Mouse (Mus musculus) testis, postnatal 14 days (tissue): ENCODE measurements around the gene Igdcc3.

Experiments used
- DNase-seq: peaks from one replicate; pipeline ENCODE4 v3.0.0; 2021; ENCODE audit warnings: low spot score

Gene Igdcc3

DNA sequence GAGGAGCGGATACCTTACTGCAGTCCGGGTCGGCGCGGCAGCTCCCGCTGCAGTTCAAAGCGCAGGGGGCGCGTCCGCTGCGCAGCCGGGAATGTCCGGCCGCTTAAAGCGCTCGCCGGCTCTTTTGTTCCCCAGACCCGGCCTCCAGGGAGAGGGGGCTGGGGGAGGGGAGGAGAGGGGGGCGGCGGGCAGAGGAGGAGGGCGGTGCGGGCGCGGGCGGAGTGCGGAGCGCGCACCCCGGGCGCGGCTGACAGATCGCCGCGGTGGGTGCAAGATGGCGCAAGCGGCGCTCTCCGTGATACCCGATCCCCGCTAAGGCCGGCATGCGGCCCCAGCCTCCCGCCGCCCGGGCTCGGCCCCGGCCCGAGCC lies at the start of gene Igdcc3:
Igdcc3 (plus strand) TSS at position 254 of the 370 bp plus-strand sequence.
- DNase-seq, result peak; percentile 33

DNA sequence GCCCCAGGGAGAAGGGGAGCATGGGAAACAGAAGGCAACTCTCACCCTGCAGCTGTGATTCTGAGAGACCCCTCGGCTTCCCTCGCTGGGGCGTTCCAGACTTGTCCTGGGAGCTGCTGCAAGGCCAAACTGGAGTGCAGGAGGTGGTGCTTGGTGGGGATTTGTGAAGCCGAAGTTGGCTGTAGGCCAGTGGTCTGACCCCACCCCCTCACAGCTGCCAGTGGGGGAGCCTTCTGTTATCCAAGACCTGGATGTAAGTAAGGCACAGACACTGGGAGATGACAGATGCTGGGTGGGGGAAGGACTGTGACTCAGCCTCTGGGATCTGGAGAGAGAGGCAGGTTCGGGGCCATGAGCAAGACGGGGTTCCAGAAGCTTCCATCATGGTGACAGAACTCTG lies 46.8 kb upstream of the Igdcc3 start:
- DNase-seq, result peak; percentile 55

DNA sequence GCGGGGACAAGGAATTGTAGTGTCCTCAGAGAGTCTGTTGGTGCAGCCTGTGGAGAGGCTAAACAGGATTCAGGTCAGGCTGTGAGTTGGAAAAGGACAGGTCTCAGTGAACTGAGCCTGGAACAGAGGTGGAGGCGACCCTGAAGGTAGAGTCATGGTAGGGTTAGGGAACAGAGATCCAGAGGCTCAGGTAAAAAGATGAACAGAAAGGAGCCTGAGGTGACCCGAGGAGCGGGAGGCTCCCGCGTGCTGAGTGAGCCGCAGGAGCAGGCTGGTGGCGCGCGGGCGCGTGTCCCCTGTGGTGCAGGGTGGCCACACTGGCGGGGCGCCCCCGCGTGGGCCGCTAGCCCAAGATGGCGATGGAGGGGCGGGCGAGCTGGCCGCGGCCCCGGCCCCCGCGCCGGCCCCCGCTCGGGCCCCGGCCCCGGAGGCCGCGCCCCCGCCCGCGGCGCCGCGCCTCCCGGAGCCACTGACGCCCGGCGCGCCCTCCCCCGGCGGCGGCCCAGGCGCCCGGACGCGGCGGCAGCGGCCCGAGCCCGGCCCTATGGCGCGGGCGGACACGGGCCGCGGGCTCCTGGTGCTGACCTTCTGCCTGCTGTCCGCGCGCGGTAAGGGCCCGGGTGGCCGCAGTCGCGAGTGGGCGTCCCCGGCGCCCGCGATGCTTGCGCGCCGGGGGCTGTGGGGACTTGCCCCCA lies 39.9 kb upstream of the Igdcc3 start, which contains the start of gene Igdcc4:
Igdcc4 (plus strand) TSS at position 496 of the 695 bp plus-strand sequence.
- no peak for DNase-seq

DNA sequence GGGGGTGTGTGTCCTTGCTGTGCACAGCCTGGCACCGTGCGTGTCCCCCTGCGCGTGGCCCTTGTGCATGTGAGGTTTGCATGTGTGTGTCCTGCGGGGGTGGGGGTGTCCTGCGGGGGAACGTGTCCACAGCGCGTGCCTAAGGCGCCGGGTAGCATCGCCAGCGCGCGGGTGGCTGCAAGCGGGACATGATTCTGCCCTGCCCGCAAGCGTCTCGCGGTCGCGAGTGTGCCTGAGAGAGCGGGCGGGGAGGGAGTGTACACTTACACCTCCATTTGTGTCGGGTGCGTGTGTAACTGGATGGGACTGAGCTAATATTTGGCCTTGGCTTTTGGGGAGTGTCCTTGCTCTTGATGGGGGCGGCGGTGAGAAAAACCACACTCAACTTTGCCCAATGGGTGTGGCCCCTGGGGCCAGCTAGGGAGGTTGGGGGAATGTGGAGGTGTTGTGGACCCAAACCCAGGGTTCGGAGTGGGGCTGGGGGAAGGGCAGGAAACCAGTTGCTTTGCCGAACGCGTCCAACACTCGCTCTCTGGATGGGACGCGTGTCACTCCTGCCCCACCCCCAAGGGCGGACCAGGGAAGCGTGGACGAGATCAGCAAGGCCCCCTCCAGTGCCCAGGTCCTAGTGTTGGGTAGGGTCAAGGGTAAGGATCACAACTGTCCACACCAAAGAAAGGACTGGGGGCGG lies 39.2 kb upstream of the Igdcc3 start:
- no peak for DNase-seq

DNA sequence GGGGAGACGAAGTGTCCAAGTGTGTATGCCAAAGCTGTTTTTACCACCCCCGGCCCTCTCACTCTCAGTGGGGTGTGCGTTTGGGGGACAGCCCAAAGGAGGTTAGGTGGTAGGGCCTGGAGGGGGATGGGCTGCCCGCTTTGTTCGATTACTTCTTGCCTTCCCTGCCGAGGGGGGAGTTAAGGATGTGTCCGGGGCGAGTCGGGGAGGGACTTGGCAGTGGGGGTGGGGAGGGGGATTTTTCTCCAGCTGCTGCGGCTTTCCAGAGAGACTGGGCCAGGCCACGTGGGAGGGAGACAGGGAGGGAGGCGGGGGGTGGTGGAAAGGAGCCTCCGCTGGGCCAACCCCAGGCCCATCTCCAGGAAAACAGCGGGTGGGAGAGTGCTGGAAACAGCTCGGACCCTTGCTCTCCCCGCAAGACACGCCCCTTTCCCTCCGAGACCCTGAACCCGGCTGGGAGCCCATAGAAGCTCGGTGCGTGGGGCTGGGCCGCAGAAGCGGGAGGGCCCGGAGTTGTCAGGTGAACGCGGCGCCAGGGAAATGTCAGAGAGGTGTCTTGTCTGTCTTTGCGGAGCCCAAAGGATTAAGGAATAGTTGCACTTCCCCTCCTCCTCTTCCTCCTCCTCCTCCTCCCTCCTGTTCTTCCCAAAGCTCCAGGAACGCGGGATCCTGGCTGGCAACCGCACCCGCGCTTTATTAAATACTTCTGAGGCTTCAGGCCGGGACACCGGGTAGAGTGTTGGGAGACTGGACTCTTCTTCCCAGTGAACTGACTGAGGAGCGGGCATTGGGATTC lies 38.4 kb upstream of the Igdcc3 start:
- no peak for DNase-seq

DNA sequence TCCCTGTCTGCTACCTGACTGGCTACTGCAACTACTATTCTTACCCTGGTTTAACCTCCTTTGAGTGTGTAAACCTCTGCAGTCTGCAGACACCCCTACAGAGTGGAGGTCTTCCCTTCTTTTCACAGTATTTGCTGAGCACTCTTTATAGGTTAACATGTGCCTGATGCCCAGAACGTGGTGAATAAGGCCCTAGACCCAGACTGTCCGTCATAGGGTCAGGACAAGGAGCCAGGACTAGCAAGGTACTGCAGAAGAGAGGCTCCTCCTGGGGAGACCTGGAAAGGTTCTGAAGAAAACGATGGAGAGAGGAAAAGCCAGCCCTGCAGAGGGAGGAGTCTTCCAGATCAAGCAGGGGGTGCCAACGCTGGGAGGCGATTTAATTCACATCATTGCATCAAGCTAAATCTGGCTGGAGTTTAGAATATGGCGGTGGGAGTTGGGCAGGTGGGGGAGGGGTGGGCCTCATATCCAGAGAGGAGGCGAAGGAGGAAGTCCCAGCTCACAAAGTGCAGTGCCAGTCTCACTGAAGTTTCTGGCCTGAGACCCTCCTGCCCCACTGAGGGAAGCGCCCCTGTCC lies 37.7 kb upstream of the Igdcc3 start:
- DNase-seq, result no peak

DNA sequence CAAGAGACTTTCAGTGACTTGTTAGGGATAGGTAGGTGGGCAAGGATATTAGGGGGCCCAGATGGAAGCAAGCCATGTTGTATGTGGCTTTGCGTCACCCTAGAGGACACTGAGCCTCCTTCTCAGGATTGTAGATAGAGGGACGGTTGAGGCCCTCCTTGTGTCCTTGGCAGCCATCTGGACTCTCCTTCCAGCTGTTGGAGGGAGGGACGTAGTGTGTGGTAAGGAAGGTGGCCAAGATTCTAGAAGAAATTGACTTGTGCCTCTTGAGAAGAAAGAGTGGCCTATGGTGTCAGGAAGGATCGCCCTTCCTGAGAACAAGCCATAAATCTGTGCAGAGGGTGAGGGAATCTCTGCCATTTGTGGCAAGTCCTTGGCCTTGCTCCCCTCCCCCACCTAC lies 34.2 kb upstream of the Igdcc3 start:
- DNase-seq, result peak; percentile 29

DNA sequence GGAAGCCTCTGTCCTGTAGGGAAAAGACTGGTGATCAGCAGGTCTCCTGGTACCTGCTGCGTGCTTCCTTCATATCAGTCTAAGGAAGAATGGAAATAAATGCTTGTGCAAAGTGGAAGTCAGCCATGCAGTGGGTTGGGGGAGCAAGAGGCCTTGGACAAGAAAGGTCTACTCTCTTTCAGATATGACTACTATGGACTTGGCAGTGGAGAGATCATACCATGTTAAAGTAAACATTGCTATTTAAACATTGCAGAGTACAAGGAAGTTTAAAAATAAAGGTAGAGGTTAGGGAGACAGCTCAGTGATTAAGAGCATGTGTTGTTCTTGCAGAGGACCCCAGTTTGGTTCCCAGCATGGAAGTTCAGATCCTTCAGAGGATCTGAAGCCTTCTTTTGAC lies 33.1 kb upstream of the Igdcc3 start:
- no peak for DNase-seq

DNA sequence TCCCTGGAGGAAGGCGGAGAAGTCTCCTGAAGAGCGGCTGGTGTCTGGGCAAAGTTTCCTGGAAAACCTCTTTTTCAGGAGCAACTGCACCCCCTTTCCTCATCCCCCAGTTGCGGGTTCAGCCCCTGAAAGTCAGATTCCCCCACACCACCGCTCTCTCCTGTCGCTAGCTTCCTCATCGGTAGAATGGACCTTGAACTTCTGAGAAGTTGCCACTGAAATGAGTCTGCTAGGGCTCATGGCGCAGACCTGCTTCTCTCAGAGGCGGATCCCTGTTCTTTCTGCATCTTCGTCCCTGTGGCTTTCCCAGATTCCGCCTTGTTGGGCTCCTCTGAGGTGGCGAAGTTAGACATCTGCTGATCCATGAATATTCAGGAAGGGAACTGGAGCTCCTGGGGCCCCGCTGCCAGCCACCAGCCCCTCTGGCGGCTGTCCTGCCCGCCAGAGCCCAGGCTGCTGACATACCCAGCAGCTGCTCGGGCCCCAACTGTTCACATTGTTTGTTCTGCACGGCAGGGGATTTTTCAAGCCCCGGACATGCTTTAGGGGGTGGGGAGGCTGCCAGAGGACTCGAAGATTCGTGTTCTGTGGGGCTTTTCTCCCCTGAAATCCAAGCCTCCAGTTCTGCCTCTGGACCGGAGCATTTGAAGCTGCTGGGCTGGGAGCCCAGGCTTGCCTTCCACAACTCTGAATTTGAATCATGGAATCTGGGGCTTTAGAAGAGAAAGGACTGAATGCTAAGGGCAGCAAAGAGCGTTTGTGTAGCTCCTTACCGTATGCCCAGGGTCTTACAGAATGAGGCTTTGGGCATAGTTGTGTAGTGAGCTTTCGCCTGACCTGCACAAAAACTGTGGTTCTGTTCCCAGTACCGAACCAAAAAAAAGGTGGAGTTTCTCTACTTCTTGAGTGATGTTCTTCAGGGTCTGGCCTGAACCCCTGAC lies 31.6 kb upstream of the Igdcc3 start:
- DNase-seq, result no peak

DNA sequence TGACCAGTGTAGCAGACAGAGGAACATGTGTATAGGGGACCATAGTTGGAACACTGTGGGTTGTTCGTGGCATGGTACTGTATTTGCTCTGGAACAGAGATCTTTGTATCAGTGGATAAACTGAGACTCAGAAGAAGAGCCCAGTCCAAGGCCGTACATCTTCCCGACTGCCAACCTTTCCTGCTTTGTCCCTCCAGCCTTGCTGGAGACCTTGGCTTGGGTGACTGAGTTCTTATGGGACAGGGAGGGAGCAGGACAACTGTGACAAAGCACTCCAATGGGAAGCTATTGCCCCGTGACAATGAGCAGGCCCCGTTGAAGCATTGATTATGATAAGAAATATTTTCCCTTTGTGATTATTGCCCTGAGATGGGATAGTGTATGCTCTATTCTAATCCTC lies 29.3 kb upstream of the Igdcc3 start:
- no peak for DNase-seq

DNA sequence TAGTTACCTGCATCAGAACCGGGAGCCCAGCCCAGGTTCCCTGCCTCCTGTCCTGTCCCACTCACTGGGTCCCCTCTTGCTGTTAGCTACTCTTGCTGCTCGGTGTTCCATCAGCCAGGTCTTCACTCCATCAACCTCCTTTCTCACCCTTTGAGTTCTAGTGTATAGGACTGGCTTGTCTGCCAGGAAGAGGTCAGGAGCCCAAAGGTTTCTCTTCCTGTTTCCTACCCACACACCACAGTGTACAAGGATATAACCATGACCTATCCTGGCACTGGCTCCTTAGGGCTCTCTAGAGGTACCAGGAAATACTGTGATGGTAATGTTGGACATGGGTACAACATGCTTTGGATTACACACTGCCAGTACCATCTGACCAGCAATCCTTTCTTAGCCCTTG lies 27.3 kb upstream of the Igdcc3 start:
- DNase-seq, result no peak

DNA sequence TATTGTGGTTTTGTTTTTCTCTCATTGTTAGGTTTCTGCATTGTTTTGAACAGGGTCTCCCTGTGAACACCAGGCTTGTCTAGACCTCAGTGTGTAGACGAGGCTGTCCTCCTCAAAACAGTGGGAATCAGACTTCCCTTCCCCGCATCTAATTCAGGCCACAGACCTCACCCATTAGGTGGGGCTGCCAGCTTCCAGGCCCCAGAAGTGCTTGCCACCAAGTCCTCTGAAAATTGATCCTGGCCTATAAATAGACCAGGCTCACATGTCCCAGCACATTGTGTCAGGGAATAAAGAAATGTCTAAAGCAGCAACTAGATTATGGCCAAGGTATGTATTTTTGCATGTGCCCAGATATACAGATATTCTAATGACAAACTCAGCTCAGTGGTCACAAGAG lies 25.1 kb upstream of the Igdcc3 start:
- no peak for DNase-seq

DNA sequence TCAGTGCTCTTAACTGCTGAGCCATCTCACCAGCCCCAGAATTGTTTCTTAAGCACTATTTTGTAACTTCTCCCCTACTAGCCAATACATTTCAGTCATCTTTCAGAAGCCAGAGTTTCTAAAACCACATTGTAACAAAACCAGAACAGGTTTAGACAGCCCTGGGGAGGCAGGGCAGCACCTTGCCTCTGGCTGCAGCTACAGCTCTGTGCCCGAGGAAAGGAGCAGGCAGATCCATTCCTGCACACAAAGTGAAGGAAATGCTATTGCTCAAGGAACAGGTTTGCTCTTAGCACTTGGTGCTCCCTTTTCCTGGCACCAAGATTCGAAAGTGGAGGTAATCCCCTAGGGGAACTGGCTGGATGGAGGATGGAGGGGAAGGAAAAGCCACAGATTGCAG lies 23.5 kb upstream of the Igdcc3 start:
- no peak for DNase-seq

DNA sequence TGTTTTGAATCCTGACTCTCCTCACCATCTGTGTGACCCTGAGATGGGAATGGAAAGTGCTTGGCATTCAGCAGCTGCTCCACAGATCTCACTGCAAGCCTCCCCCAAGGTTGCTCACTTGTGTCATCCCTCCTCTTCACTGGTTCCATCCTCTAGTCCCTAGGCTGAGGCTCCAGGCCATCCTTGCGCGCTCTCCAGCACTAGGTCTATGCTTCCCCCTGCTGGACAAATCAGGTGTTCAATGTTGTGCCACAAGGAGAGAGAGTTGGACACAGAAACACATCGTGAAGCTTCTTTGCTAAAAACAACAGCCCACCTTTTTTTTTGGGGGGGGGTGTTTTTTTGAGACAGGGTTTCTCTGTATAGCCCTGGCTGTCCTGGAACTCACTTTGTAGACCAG lies 20.1 kb upstream of the Igdcc3 start:
- peak; percentile 47 for DNase-seq

DNA sequence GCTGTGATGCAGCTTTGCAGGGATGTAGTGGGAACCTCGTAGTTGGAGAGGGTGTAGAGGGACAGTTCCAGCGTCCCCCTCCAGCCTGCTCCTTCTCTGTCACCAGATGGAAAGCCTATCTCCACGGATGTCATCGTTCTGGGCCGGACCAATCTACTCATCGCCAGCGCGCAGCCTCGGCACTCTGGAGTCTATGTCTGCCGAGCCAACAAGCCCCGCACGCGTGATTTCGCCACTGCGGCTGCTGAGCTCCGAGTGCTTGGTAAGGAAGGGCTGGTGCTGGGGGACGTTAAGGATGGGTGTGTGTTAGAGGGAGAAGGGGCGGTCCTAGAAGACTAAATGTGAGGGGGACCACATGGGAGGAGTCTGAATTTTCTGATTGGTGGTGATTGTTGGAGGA lies 18.4 kb upstream of the Igdcc3 start:
- DNase-seq, result no peak

DNA sequence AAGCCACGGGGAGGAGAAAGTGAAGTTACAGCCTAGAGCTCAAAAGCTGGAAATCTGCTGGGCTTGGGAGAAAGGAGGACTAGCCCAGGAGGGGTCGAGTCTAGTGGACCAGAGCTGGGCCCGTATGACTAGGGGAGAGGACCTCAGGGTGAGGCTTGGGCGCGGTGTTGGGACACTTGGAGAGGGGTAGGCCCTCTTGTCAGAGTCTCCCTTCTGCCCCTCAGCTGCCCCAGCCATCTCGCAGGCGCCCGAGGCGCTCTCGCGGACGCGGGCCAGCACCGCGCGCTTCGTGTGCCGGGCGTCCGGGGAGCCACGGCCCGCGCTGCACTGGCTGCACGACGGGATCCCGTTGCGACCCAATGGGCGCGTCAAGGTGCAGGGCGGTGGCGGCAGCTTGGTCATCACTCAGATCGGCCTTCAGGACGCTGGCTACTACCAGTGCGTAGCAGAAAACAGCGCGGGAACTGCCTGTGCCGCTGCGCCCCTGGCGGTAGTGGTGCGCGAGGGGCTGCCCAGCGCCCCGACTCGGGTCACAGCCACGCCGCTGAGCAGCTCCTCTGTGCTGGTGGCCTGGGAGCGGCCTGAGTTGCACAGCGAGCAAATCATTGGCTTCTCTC lies 17.3 kb upstream of the Igdcc3 start:
- DNase-seq, result no peak

DNA sequence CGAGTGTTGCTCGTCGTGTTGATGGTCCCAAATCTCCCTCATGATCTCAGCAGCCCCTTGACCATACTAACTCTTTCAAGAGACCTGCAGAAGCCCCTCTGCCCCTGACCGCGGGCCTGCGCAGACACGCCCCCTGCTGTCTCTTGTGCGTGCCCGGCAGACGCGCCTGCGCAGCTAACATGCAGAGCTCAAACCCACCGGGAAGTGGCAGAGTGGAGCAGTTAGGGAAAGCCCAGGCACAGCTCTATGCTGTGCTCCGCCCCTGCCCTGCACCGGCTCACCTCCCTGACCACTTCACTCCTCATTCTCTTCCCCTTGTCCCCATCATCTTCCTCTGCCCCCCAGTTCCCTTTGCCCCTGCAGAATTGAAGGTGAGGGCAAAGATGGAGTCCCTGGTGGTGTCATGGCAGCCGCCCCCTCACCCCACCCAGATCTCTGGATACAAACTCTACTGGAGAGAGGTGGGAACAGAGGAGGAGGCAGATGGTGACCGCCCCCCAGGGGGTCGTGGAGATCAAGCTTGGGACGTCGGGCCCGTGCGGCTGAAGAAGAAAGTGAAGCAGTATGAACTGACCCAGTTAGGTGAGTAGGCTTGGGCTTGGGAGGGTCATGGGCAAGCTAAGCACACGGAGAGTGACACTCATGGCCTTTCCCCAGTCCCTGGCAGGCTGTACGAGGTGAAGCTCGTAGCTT lies 12.7 kb upstream of the Igdcc3 start:
- peak; percentile 66 for DNase-seq

DNA sequence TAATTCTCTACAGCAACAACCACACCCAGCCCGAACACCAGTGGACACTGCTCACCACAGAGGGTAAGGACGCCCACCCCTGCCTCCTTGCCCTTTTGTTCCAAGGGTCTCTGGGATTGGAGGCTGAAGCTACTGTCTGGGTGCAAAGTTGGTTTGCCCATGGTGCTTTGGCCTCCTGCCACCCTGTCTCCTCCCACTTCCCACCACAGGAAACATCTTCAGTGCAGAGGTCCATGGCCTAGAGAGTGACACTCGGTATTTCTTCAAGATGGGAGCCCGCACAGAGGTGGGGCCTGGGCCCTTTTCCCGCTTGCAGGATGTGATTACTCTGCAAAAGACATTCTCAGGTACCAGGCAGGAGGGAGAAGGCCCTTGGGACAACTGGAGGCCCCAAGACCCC lies 9.3 kb upstream of the Igdcc3 start:
- DNase-seq, result no peak

DNA sequence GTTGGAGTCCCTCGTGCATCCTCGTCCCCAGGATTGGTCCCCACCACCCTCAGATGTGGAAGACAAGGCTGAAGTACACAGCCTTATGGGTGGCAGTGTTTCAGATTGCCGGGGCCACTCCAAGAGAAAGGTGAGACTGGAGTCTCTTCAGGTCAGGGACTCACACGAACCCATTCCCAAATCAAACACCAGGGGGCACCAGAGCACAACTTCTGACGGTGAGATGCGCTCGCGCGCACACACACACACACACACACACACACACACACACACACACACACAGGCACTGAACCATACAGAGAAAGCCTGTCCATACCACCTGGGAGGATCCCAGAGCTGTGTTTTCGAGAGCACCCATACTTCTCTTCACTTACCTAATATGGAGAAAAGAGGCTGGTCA lies 7.2 kb upstream of the Igdcc3 start:
- DNase-seq, result no peak

DNA sequence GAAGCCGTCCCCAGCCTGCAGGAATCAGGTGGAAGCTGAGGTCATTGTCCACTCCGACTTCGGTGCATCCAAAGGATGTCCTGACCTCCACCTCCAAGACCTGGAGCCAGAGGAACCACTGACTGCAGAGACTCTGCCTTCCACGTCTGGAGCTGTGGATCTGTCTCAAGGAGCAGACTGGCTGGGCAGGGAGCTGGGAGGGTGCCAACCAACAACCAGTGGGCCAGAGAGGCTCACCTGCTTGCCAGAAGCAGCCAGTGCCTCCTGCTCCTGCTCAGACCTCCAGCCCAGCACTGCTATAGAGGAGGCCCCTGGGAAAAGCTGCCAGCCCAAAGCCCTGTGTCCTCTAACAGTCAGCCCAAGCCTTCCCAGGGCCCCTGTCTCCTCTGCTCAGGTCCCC lies 5.9 kb upstream of the Igdcc3 start:
- DNase-seq, result no peak

DNA sequence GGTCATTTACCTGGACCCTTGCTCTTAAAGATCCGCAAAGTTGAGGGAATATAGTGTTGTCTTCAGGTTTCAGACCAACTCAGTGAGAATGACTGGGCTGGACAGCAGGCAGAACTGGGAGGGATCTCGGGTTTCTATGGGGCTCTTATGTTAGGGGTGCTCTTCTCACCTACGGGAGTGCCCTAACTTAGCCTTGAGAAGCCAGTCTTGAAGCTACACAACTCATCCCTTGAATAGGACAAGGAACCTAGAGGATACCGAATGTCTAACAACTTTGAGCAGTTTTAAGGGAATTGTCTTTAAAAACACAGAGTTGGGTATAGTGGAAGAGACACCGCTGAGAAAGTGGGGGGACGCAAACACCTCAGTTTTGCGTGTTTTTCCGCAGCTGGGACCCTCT lies 498 bp upstream of the Igdcc3 start:
- DNase-seq, result no peak
